Mouse (Mus musculus): Measurements from ENCODE around the gene Tbx5. TPM values are rescaled to one million over a fixed set of nuclear protein-coding genes. Genes with fewer than 3 reads are reported as not detected.
"Not testable (repeated sequence)": the region's sequence is repeated elsewhere in the genome, so short reads cannot be mapped to it uniquely, and the experiment has no call there.

Gene Tbx5
- polyA plus RNA-seq, 1 experiment from 2014 or later, result 0.74 TPM

DNA sequence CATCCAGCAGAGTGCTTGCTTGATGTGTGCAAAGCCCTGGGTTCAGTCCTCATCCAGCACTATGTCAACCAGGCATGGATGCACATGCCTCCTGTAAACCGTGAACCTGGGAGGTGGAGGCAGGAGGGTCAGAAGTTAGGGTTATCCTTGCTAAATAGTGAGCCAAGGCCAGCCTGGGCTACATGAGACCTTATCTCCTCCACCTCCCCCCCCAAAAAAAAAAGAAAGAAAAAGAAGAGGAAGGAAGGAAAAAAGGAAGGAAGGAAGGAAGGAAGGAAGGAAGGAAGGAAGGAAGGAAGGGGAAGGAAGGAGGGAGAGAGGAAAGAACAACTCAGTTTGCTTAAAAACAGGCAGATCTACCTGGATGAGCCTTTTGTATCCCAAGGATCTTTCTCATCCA lies 85.9 kb downstream of the Tbx5 start:
- not testable (repeated sequence) for ATAC-seq (ENCODE audit: low FRiP score, low TSS enrichment); H3K36me3 ChIP-seq (ENCODE audit: insufficient read depth, low read length); H3K9ac ChIP-seq (replicated peaks; ENCODE audit: low read length); H3K9me3 ChIP-seq (ENCODE audit: low read length); H3K4me2 ChIP-seq (replicated peaks; ENCODE audit: low read depth, low read length); H3K4me3 ChIP-seq (ENCODE audit: low read length); H3K27me3 ChIP-seq (ENCODE audit: insufficient read depth, low read length); H3K27ac ChIP-seq (ENCODE audit: low read length); H3K4me1 ChIP-seq (ENCODE audit: insufficient read depth, low read length)
- 74% methylated on average over 1 of the region's 1 CpGs for WGBS

DNA sequence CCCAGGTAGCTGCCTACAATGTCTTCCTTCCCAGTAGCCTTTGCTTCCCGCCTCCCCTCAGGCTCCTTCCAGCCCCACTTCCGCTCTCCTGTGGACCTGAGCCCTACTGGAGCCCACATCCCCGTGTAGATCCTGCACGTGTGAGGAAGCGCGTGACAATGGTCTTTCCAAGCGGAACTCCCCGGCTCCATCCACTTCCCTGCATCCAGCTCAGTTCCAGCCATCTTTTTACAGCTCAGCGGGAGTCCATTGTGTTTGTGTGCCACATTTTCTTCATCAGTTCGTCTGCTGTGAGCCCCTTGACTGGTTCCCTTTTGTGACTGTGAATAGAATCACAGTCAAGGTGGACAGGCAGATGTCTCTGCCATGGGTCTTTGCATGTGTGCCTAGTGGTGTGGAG lies 88.5 kb downstream of the Tbx5 start:
- Histone ChIP-seq H3K4me1 (ENCODE audit: insufficient read depth, low read length) (no peaks in the 10 kb centered on the region), H3K27me3 (ENCODE audit: insufficient read depth, low read length) (no peaks in the 10 kb centered on the region; the same call in 1 of the 2 replicates), H3K4me3 (ENCODE audit: low read length) (no peak overlapping the region), H3K9ac (replicated peaks; ENCODE audit: low read length) (no peak overlapping the region), H3K36me3 (ENCODE audit: insufficient read depth, low read length) (no peaks in the 10 kb centered on the region), H3K27ac (ENCODE audit: low read length) (no peak overlapping the region), H3K4me2 (replicated peaks; ENCODE audit: low read depth, low read length) (no peak overlapping the region), H3K9me3 (ENCODE audit: low read length) (no peaks in the 10 kb centered on the region)
- no peak for ATAC-seq (ENCODE audit: low FRiP score, low TSS enrichment)
- WGBS, result 81% methylated on average over 10 of the region's 10 CpGs

DNA sequence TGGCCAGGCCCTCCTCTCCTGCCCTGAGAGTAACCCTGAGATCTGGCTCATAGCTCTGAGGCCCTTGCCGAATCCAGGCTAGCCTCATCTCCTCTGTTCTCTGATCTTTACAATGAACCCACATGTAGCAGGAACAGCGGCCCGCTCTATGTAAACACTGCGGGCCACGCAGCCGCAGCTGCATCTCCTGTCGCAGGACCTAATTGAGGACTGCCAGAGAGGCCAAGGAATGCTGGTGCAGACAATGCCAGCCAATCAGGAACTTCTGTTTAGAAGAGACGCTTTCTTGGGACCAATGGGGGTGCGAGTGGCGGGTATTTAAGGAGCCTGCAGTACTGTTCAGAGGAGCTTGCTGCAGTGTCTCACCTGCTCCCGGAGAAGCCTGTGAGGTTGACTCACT lies 89.8 kb downstream of the Tbx5 start:
- H3K27ac ChIP-seq (ENCODE audit: low read length), result no peak overlapping the region
- H3K4me1 ChIP-seq (ENCODE audit: insufficient read depth, low read length), result no peaks in the 10 kb centered on the region
- no peaks in the 10 kb centered on the region for H3K9me3 ChIP-seq (ENCODE audit: low read length)
- WGBS, result 52% methylated on average over 11 of the region's 11 CpGs
- no peak overlapping the region for H3K4me3 ChIP-seq (ENCODE audit: low read length)
- no peak overlapping the region for H3K4me2 ChIP-seq (replicated peaks; ENCODE audit: low read depth, low read length)
- H3K27me3 ChIP-seq (ENCODE audit: insufficient read depth, low read length), result no peaks in the 10 kb centered on the region; the same call in 1 of the 2 replicates
- H3K9ac ChIP-seq (replicated peaks; ENCODE audit: low read length), result no peak overlapping the region
- no peaks in the 10 kb centered on the region for H3K36me3 ChIP-seq (ENCODE audit: insufficient read depth, low read length)
- no peak for ATAC-seq (ENCODE audit: low FRiP score, low TSS enrichment)

Other genes with a start within 250 kb of the Tbx5 start
- 52.6 and 60.5 TPM in 2 replicates for gene Tbx3, start 162.0 kb upstream of the Tbx5 start, polyA plus RNA-seq (2015; fragmentation: Nextera tagmentation; extraction: Ambion mirVana)